16 mouse cellular contexts compared by ENCODE assay signal in genomic region chr9:94361877-94362697, GRCm38 (mm10).
DNase-seq lines count a peak whose midpoint lies in the region; ATAC-seq and TF ChIP-seq lines count a peak whose summit lies in the region.
"Had no signal": no experiment of that assay in that cellular context is flagged by ENCODE, and none has a peak within 500 bp of the region (broad histone marks: within the 10 kb centered on the region; RNA-seq: fewer than 3 reads in every experiment).

No protein-coding gene starts in this region.

- intact Hi-C loops in gastrocnemius, postnatal 36 days (cut with DNase I) = no loop called here

- no peak overlapping the region for H3K4me3 ChIP-seq in forebrain, embryonic 15.5 days
- H3K4me3 ChIP-seq: heart, embryonic 13.5 days; kidney, embryonic 15.5 days had no signal

- peak overlapping the region; percentile 1; the same call in 1 of the 2 replicates for H3K27ac ChIP-seq in forebrain, embryonic 15.5 days (replicated peaks)
- H3K27ac ChIP-seq: heart, embryonic 13.5 days; kidney, embryonic 15.5 days; liver, embryonic 14.5 days had no signal

- no peak for TF ChIP-seq CTCF in brain, embryonic 14.5 days (IDR thresholded peaks at IDR 0.05; ENCODE audit: borderline replicate concordance, extremely low read depth, insufficient read depth, insufficient read length)

- no peaks in the 10 kb centered on the region for H3K9me3 ChIP-seq in forebrain, embryonic 15.5 days
- H3K9me3 ChIP-seq: heart, embryonic 13.5 days; kidney, embryonic 15.5 days had no signal

- ATAC-seq in forebrain, embryonic 15.5 days (replicated peaks) = 0 out of 2 replicates have a peak, but pooled peaks have one; percentile 44
- ATAC-seq: inflammation-experienced regulatory T-cells, adult 6 months had no signal

- H3K36me3 ChIP-seq in forebrain, embryonic 15.5 days = no peaks in the 10 kb centered on the region
- H3K36me3 ChIP-seq: heart, embryonic 13.5 days; kidney, embryonic 15.5 days had no signal

- H3K27me3 ChIP-seq in forebrain, embryonic 15.5 days = no peaks in the 10 kb centered on the region
- H3K27me3 ChIP-seq: heart, embryonic 13.5 days; kidney, embryonic 15.5 days had no signal

- H3K4me2 ChIP-seq in forebrain, embryonic 15.5 days (replicated peaks) = no peak overlapping the region
- H3K4me2 ChIP-seq: heart, embryonic 13.5 days; kidney, embryonic 15.5 days had no signal

- 20% methylated on average over 7 of the region's 7 CpGs for WGBS in forebrain, embryonic 15.5 days

- no peak overlapping the region for H3K9ac ChIP-seq in forebrain, embryonic 15.5 days (replicated peaks)
- H3K9ac ChIP-seq: heart, embryonic 13.5 days; kidney, embryonic 15.5 days; liver, embryonic 14.5 days had no signal

- no peak for TF ChIP-seq POLR2A in brain, embryonic 14.5 days (IDR thresholded peaks at IDR 0.05; ENCODE audit: borderline replicate concordance, extremely low read depth, insufficient read depth, insufficient read length, poor library complexity, severe bottlenecking)

- peak; percentile 16 for DNase-seq in gastrocnemius, postnatal 25 days
- no peak for DNase-seq in gastrocnemius, postnatal 36 days
- peak; percentile 65 for DNase-seq in brain, embryonic 14.5 days (ENCODE audit: low read depth)
- peak; percentile 60 for DNase-seq in retina, embryonic 14.5 days (ENCODE audit: low spot score)
- no peak for DNase-seq in cerebellum, postnatal 14 days
- no peak for DNase-seq in right cerebral cortex, postnatal 4 days
- DNase-seq: cerebellum, adult 9-11 months; embryo, embryonic 11 days; layer of hippocampus, postnatal 36 days; left cerebral cortex, postnatal 4 days; midbrain, embryonic 14.5 days had no signal

- H3K4me1 ChIP-seq in forebrain, embryonic 15.5 days = peaks cover 15% of the 10 kb centered on the region
- H3K4me1 ChIP-seq: heart, embryonic 13.5 days; kidney, embryonic 15.5 days had no signal

Comparison
In these comparisons a context has a peak if more than half of its experiments do, and no peak if none do; other contexts are left out.
1. DNase-seq: peak in gastrocnemius, postnatal 25 days (single experiment), brain, embryonic 14.5 days (single experiment) and retina, embryonic 14.5 days (single experiment); none in gastrocnemius, postnatal 36 days (0 of 2), cerebellum, postnatal 14 days (0 of 2) and right cerebral cortex, postnatal 4 days (single experiment).